Mouse (Mus musculus) midbrain, embryonic 14.5 days (tissue): ENCODE measurements at regions not wholly inside any gene's neighbourhood (a gene's known extent, or its start where the extent isn't known, plus 50 kb on each side); places are given as distances from the start of the nearest gene placed in this dataset.

Experiments
- ATAC-seq: fragments of 200-750 bp; cut with Nextera tagmentation; 2 replicates; pipeline ENCODE4 v1.8.0; 2017; ENCODE audit warnings: moderate number of reproducible peaks, moderate library complexity; ENCODE audit not compliant: low FRiP score, low TSS enrichment
- DNase-seq: peaks from one replicate; pipeline ENCODE4 v3.0.0-alpha.2; 2015
- H3K27ac ChIP-seq: fragments of 300-500 bp; sonication (generic); replicated peaks from 2 replicates; pipeline ENCODE4 v1.5.1; 2014; ENCODE audit warnings: mild to moderate bottlenecking, low read depth, low read length, moderate library complexity
- H3K27me3 ChIP-seq: fragments of 300-500 bp; sonication (generic); 2 replicates; pipeline ENCODE4 v1.6.1; 2014; ENCODE audit warnings: low read length, control low read depth, mixed read lengths; ENCODE audit not compliant: control insufficient read depth, insufficient read depth
- H3K36me3 ChIP-seq: fragments of 300-500 bp; sonication (generic); 2 replicates; pipeline ENCODE4 v1.6.1; 2014; ENCODE audit warnings: low read length, control low read depth; ENCODE audit not compliant: control insufficient read depth, insufficient read depth
- H3K4me1 ChIP-seq: fragments of 300-500 bp; sonication (generic); 2 replicates; pipeline ENCODE4 v1.6.1; 2014; ENCODE audit warnings: mild to moderate bottlenecking, antibody characterized with exemption, low read length, control low read depth; ENCODE audit not compliant: control insufficient read depth, insufficient read depth
- H3K4me2 ChIP-seq: fragments of 300-500 bp; sonication (generic); 2 replicates; pipeline ENCODE4 v1.6.1; 2014; ENCODE audit warnings: mild to moderate bottlenecking, low read length, moderate library complexity
- H3K4me3 ChIP-seq: fragments of 300-500 bp; sonication (generic); replicated peaks from 2 replicates; pipeline ENCODE4 v1.5.1; 2014; ENCODE audit warnings: low read depth, low read length
- H3K9ac ChIP-seq: fragments of 300-500 bp; sonication (generic); replicated peaks from 2 replicates; pipeline ENCODE4 v1.6.1; 2014; ENCODE audit warnings: mild to moderate bottlenecking, low read length, moderate library complexity
- H3K9me3 ChIP-seq: fragments of 300-500 bp; sonication (generic); 2 replicates; pipeline ENCODE4 v1.6.1; 2016; ENCODE audit warnings: low read length, control low read depth, mixed read lengths; ENCODE audit not compliant: control insufficient read depth
- WGBS: fragments of 180-500 bp; shearing (Covaris S2); extraction: QIAGEN DNeasy Blood & Tissue Kit; methylation state at CpG from one replicate; pipeline ENCODE4 v1.1.7; 2014; 5-methylcytosine and 5-hydroxymethylcytosine counted together

- Histone ChIP-seq H3K4me1 (no peaks in the 10 kb centered on the region), H3K36me3 (no peaks in the 10 kb centered on the region)
- WGBS = 91% methylated on average over 7 of the region's 7 CpGs
These were observed 85.6 kb upstream of the Gnas start for GRCm38 (mm10) chr2:174198406-174198971.

GRCm38 (mm10) chr2:174199961-174200862 lies 83.9 kb upstream of the Gnas start:
- no peak overlapping the region for H3K4me3 ChIP-seq
- no peak overlapping the region for H3K9ac ChIP-seq
- H3K27ac ChIP-seq = no peak overlapping the region
- no peak for ATAC-seq
- no peaks in the 10 kb centered on the region for H3K9me3 ChIP-seq
- H3K4me1 ChIP-seq = no peaks in the 10 kb centered on the region
- DNase-seq = no peak
- H3K36me3 ChIP-seq = no peaks in the 10 kb centered on the region
- no peak overlapping the region for H3K4me2 ChIP-seq
- 88% methylated on average over 13 of the region's 13 CpGs for WGBS
- H3K27me3 ChIP-seq = no peaks in the 10 kb centered on the region

More at GRCm38 (mm10) chr2:174198406-174198971, 85.6 kb upstream of the Gnas start:
- no peak overlapping the region for H3K9ac ChIP-seq
- no peak overlapping the region for H3K27ac ChIP-seq
- no peaks in the 10 kb centered on the region for H3K27me3 ChIP-seq
- no peak for ATAC-seq
- H3K4me2 ChIP-seq = no peak overlapping the region
- DNase-seq = no peak
- H3K4me3 ChIP-seq = no peak overlapping the region
- no peaks in the 10 kb centered on the region for H3K9me3 ChIP-seq

DNA sequence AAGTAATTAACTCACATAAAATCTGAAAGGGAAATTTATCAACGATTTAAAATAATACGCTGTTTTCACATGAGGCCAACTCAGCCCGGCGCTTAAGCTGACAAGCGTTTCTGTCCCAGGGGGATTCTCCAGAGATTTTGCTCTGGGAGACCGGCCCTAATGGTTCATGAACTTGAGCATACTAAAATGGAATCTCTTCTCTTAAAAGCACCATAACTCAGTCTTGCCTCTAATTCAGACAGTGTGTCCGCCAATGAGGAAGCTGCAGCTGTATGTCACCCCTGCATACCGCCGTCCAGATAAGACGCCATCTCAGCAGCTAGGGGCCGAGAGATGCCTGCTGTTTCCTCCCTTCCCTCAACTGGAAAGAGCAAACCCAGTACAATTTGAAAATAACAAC lies 80.7 kb upstream of the Gnas start:
- Histone ChIP-seq H3K9me3 (no peaks in the 10 kb centered on the region), H3K4me3 (no peak overlapping the region)
- ATAC-seq = no peak

DNA sequence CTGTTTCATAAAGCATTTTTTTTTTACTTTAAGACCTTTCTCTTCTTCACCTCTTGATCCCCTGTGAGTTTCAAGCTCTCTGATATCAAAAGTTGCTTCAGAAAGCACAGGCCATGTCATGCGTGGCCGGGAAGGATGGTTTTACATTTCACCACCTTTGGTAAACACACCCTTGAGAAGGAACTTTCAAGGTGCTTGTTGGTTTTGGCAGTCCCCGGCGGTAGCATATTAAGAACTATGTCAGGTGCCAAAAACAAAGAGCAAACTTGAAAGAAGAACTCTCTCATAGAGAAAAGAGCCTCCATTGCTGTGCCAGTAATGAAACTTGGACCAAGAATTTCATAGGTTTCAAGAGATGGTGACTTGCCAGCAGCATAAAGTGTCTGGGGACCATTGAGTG lies 72.4 kb upstream of the Gnas start:
- ATAC-seq (no peak), DNase-seq (no peak)
- H3K36me3 ChIP-seq = no peaks in the 10 kb centered on the region
- H3K4me2 ChIP-seq = no peak overlapping the region
- 94% methylated on average over 4 of the region's 4 CpGs for WGBS
- no peak overlapping the region for H3K27ac ChIP-seq
- H3K9ac ChIP-seq = no peak overlapping the region
- no peak overlapping the region for H3K4me3 ChIP-seq
- H3K4me1 ChIP-seq = no peaks in the 10 kb centered on the region
- no peaks in the 10 kb centered on the region for H3K27me3 ChIP-seq
- H3K9me3 ChIP-seq = no peaks in the 10 kb centered on the region

More for the DNA sequence above, 80.7 kb upstream of the Gnas start:
- no peak overlapping the region for H3K4me2 ChIP-seq
- WGBS = 77% methylated on average over 11 of the region's 11 CpGs
- no peaks in the 10 kb centered on the region for H3K4me1 ChIP-seq
- H3K36me3 ChIP-seq = no peaks in the 10 kb centered on the region
- no peaks in the 10 kb centered on the region for H3K27me3 ChIP-seq
- no peak overlapping the region for H3K9ac ChIP-seq
- no peak overlapping the region for H3K27ac ChIP-seq
- peak; percentile 21 for DNase-seq

- H3K36me3 ChIP-seq = no peaks in the 10 kb centered on the region
- no peak overlapping the region for H3K4me3 ChIP-seq
- 84% methylated on average over 1 of the region's 1 CpGs for WGBS
- no peak overlapping the region for H3K27ac ChIP-seq
- H3K9me3 ChIP-seq = no peaks in the 10 kb centered on the region
- ATAC-seq (no peak), DNase-seq (no peak)
- H3K4me2 ChIP-seq = no peak overlapping the region
- no peaks in the 10 kb centered on the region for H3K4me1 ChIP-seq
- H3K9ac ChIP-seq = no peak overlapping the region
- H3K27me3 ChIP-seq = no peaks in the 10 kb centered on the region
These were observed 57.5 kb upstream of the Gnas start for GRCm38 (mm10) chr2:174226660-174227059.
